Mouse (Mus musculus): ENCODE data around the gene Trim68. TPM values are rescaled to one million over a fixed set of nuclear protein-coding genes. Genes with fewer than 3 reads are reported as not detected.
"Not testable (repeated sequence)": the region's sequence is repeated elsewhere in the genome, so short reads cannot be mapped to it uniquely, and the experiment has no call there.

The Trim68 gene
- 1 to 10 TPM; 3.6 to 4.2 TPM for total RNA-seq (2021)
- long read RNA-seq, experiment 1, partial matches to known transcripts, result 0 of 2 reads
- long read RNA-seq, experiment 1, other reads (novel, unspliced or antisense), result 0 of 2 reads
- long read RNA-seq, experiment 2, partial matches to known transcripts, result 0 of 5 reads
- long read RNA-seq, experiment 2, other reads (novel, unspliced or antisense), result 1 of 5 reads

- intact Hi-C loops (cut with DNase I), result no loop called here
- peak; percentile 78 to 84 for DNase-seq
Measured at GRCm38 (mm10) chr7:102686944-102687501, at the start of gene Trim68. Trim68 (minus strand) TSS chr7:102687327.

GRCm38 (mm10) chr7:102733793-102734192, 46.7 kb upstream of the Trim68 start:
- DNase-seq, result no peak
- intact Hi-C loops (cut with DNase I), result no loop called here

GRCm38 (mm10) chr7:102727391-102727790, 40.3 kb upstream of the Trim68 start, which contains the start of gene Olfr559:
Olfr559 (minus strand) TSS chr7:102727491.
- no peak for DNase-seq
- intact Hi-C loops (cut with DNase I), result no loop called here

GRCm38 (mm10) chr7:102718970-102719369, 31.8 kb upstream of the Trim68 start, which contains the start of gene Olfr33:
Olfr33 (minus strand) TSS chr7:102719070.
- DNase-seq, result no peak
- intact Hi-C loops (cut with DNase I), result no loop called here

GRCm38 (mm10) chr7:102701915-102702314, 14.8 kb upstream of the Trim68 start, which contains the start of gene Olfr558:
Olfr558 (plus strand) TSS chr7:102702215.
- DNase-seq, result no peak

GRCm38 (mm10) chr7:102698461-102698860, 11.3 kb upstream of the Trim68 start:
- no peak for DNase-seq
- intact Hi-C loops (cut with DNase I), result no loop called here

More at GRCm38 (mm10) chr7:102701915-102702314, 14.8 kb upstream of the Trim68 start, which contains the start of gene Olfr558:
- intact Hi-C loops (cut with DNase I), result no loop called here

GRCm38 (mm10) chr7:102695358-102696125, 8.4 kb upstream of the Trim68 start, which contains the start of gene Olfr557:
Olfr557 (plus strand) TSS chr7:102695910.
- no peak for DNase-seq
- intact Hi-C loops (cut with DNase I), result no loop called here

- intact Hi-C loops (cut with DNase I), result no loop called here
- DNase-seq, result no peak
Measured at GRCm38 (mm10) chr7:102681916-102682315, 5.2 kb downstream of the Trim68 start.

- DNase-seq, result no peak
- intact Hi-C loops (cut with DNase I), result no loop called here
Measured at GRCm38 (mm10) chr7:102676225-102676624, 10.9 kb downstream of the Trim68 start.

- intact Hi-C loops (cut with DNase I), result no loop called here
Measured at GRCm38 (mm10) chr7:102665378-102665777, 21.7 kb downstream of the Trim68 start.

GRCm38 (mm10) chr7:102664599-102664998, 22.5 kb downstream of the Trim68 start, which contains the start of gene Olfr556:
Olfr556 (plus strand) TSS chr7:102664899.
- intact Hi-C loops (cut with DNase I), result no loop called here
- no peak for DNase-seq

More at GRCm38 (mm10) chr7:102665378-102665777, 21.7 kb downstream of the Trim68 start:
- no peak for DNase-seq

GRCm38 (mm10) chr7:102658523-102658922, 28.6 kb downstream of the Trim68 start, which contains the start of gene Olfr555:
Olfr555 (plus strand) TSS chr7:102658823.
- intact Hi-C loops (cut with DNase I), result no loop called here
- no peak for DNase-seq

- intact Hi-C loops (cut with DNase I); DNase-seq: not testable (repeated sequence)
Measured at GRCm38 (mm10) chr7:102644945-102645344, 42.2 kb downstream of the Trim68 start.

- DNase-seq, result no peak
- intact Hi-C loops (cut with DNase I), result no loop called here
Measured at GRCm38 (mm10) chr7:102638132-102638531, 49.0 kb downstream of the Trim68 start, which contains the start of gene Olfr554. Olfr554 (plus strand) TSS chr7:102638432.

- no peak for DNase-seq
- intact Hi-C loops (cut with DNase I), result loop anchor here (1.0 kb wide), 1 partner anchor 123 kb away; no protein-coding TSS in a partner anchor
Measured at GRCm38 (mm10) chr7:102636665-102637064, 50.5 kb downstream of the Trim68 start.

Other genes with a start within 250 kb of the Trim68 start
- gene Rrm1, start 245.6 kb downstream of the Trim68 start, total RNA-seq (2021), result 10 to 100 TPM; 12.9 to 15.1 TPM
- gene Olfr543, start 205.6 kb downstream of the Trim68 start, total RNA-seq (2021), result not detected
- not detected for gene Olfr544, start 199.0 kb downstream of the Trim68 start, total RNA-seq (2021)
- not detected for gene Olfr545, start 187.8 kb downstream of the Trim68 start, total RNA-seq (2021)
- gene Olfr547, start 152.6 kb downstream of the Trim68 start, total RNA-seq (2021), result not detected
- not detected for gene Olfr548-ps1, start 146.4 kb downstream of the Trim68 start, total RNA-seq (2021)
- not detected for gene Olfr549, start 137.5 kb downstream of the Trim68 start, total RNA-seq (2021)
- gene Trim21, start 121.8 kb downstream of the Trim68 start, total RNA-seq (2021), result 1 to 10 TPM; 1.7 to 2.8 TPM
- gene Olfr550, start 115.9 kb downstream of the Trim68 start, total RNA-seq (2021), result under 1 TPM in 1 of 2 experiments, not detected in 1; 0.08 TPM
- gene Olfr551, start 95.4 kb downstream of the Trim68 start, total RNA-seq (2021), result not detected
- gene Olfr552, start 89.6 kb downstream of the Trim68 start, total RNA-seq (2021), result under 1 TPM in 1 of 2 experiments, not detected in 1; 0.10 TPM
- not detected for gene Olfr553, start 69.1 kb downstream of the Trim68 start, total RNA-seq (2021)
- not detected for gene Olfr554, start 48.9 kb downstream of the Trim68 start, total RNA-seq (2021)
- gene Olfr555, start 28.5 kb downstream of the Trim68 start, total RNA-seq (2021), result not detected
- not detected for gene Olfr556, start 22.4 kb downstream of the Trim68 start, total RNA-seq (2021)
- not detected for gene Olfr557, start 8.6 kb upstream of the Trim68 start, total RNA-seq (2021)
- gene Olfr558, start 14.9 kb upstream of the Trim68 start, total RNA-seq (2021), result 1 to 10 TPM; 1.5 to 1.7 TPM
- not detected for gene Olfr33, start 31.7 kb upstream of the Trim68 start, total RNA-seq (2021)
- gene Olfr559, start 40.2 kb upstream of the Trim68 start, total RNA-seq (2021), result not detected
- gene Olfr560, start 72.0 kb upstream of the Trim68 start, total RNA-seq (2021), result under 1 TPM in 1 of 2 experiments, not detected in 1; 0.17 TPM
- under 1 TPM; 0.47 to 0.54 TPM for gene Olfr78, start 72.1 kb upstream of the Trim68 start, total RNA-seq (2021)
- not detected for gene Olfr561, start 83.9 kb upstream of the Trim68 start, total RNA-seq (2021)
- not detected for gene Olfr564, start 116.2 kb upstream of the Trim68 start, total RNA-seq (2021)
- not detected for gene Olfr566, start 171.4 kb upstream of the Trim68 start, total RNA-seq (2021)
- gene Olfr568, start 189.8 kb upstream of the Trim68 start, total RNA-seq (2021), result not detected
- not detected for gene Olfr569, start 203.6 kb upstream of the Trim68 start, total RNA-seq (2021)
- not detected for gene Olfr570, start 207.2 kb upstream of the Trim68 start, total RNA-seq (2021)
- not detected for gene Olfr571, start 230.2 kb upstream of the Trim68 start, total RNA-seq (2021)
- gene Olfr572, start 237.1 kb upstream of the Trim68 start, total RNA-seq (2021), result not detected